Mouse (Mus musculus) megakaryocyte, embryonic 14.5 days (primary cell): Measurements from ENCODE around the gene Slc2a6.

Experiments used
- FLI1 ChIP-seq: IDR thresholded peaks from 2 replicates; pipeline ENCODE4 v1.6.1; 2012; ENCODE audit warnings: low read length, inconsistent platforms, mixed read lengths
- GATA1 ChIP-seq: IDR thresholded peaks from 3 replicates; pipeline ENCODE4 v1.6.1; 2012; ENCODE audit warnings: mixed read lengths, low read length, inconsistent platforms, borderline replicate concordance

GRCm38 (mm10) chr2:27070247-27070813, 42.5 kb upstream of the Slc2a6 start:
- TF ChIP-seq GATA1 (no peak), FLI1 (no peak)
